Mouse (Mus musculus) embryonic facial prominence, embryonic 14.5 days (tissue): ENCODE measurements around the gene Gm42878. TPM values are rescaled to one million over a fixed set of nuclear protein-coding genes. Genes with fewer than 3 reads are reported as not detected.

ENCODE experiments used
- ATAC-seq: fragments of 200-750 bp; cut with Nextera tagmentation; 2 replicates; pipeline ENCODE4 v1.8.0; 2017; ENCODE audit warnings: low read depth, moderate number of reproducible peaks, moderate TSS enrichment
- DNase-seq: peaks from one replicate; pipeline ENCODE4 v3.0.0-alpha.2; 2015; ENCODE audit warnings: low spot score
- H3K27ac ChIP-seq: fragments of 300-500 bp; sonication (generic); replicated peaks from 2 replicates; pipeline ENCODE4 v1.5.1; 2014; ENCODE audit warnings: low read depth, mild to moderate bottlenecking, low read length, moderate library complexity
- H3K27me3 ChIP-seq: fragments of 300-500 bp; sonication (generic); replicated peaks from 2 replicates; pipeline ENCODE4 v1.6.1; 2014; ENCODE audit warnings: low read length; ENCODE audit not compliant: control insufficient read depth, insufficient read depth
- H3K36me3 ChIP-seq: fragments of 300-500 bp; sonication (generic); 2 replicates; pipeline ENCODE4 v1.6.1; 2014; ENCODE audit warnings: low read length, mixed read lengths; ENCODE audit not compliant: control insufficient read depth, insufficient read depth
- H3K4me1 ChIP-seq: fragments of 300-500 bp; sonication (generic); 2 replicates; pipeline ENCODE4 v1.6.1; 2014; ENCODE audit warnings: antibody characterized with exemption, low read length; ENCODE audit not compliant: control insufficient read depth, insufficient read depth
- H3K4me2 ChIP-seq: fragments of 300-500 bp; sonication (generic); 2 replicates; pipeline ENCODE4 v1.6.1; 2014; ENCODE audit warnings: low read depth, mild to moderate bottlenecking, low read length, moderate library complexity, mixed read lengths
- H3K4me3 ChIP-seq: fragments of 300-500 bp; sonication (generic); 2 replicates; pipeline ENCODE4 v1.5.1; 2014; ENCODE audit warnings: low read depth, mild to moderate bottlenecking, low read length
- H3K9ac ChIP-seq: fragments of 300-500 bp; sonication (generic); 2 replicates; pipeline ENCODE4 v1.6.1; 2014; ENCODE audit warnings: low read depth, mild to moderate bottlenecking, low read length, moderate library complexity, mixed read lengths
- H3K9me3 ChIP-seq: fragments of 300-500 bp; sonication (generic); 2 replicates; pipeline ENCODE4 v1.6.1; 2016; ENCODE audit warnings: low read length; ENCODE audit not compliant: control insufficient read depth
- WGBS: fragments of 180-500 bp; shearing (Covaris S2); extraction: QIAGEN DNeasy Blood & Tissue Kit; methylation state at CpG from one replicate; pipeline ENCODE4 v1.1.7; 2014; 5-methylcytosine and 5-hydroxymethylcytosine counted together
- polyA plus RNA-seq: library from polyadenylated mRNA; unstranded; fragments of >200 nt; fragmentation: Nextera tagmentation; extraction: Ambion mirVana; gene quantifications from 2 replicates; pipeline ENCODE4 v1.2.1, GENCODE M21; 2014

The Gm42878 gene
- polyA plus RNA-seq: not detected in 2 replicates

GRCm38 (mm10) chr5:121544910-121545792 is at the start of gene Gm42878, which contains the start of gene Adam1a:
Gm42878 (minus strand) TSS chr5:121545482.
Adam1a (minus strand) TSS chr5:121545482.
- Histone ChIP-seq H3K9me3 (no peaks in the 10 kb centered on the region), H3K4me2 (peak within 1 kb of the TSS; percentile 82), H3K4me1 (peaks cover 14% of the 10 kb centered on the region; the same call in 1 of the 2 replicates), H3K36me3 (no peaks in the 10 kb centered on the region), H3K27me3 (no peaks in the 10 kb centered on the region), H3K27ac (peak within 1 kb of the TSS; percentile 96), H3K9ac (peak within 1 kb of the TSS; percentile 96), H3K4me3 (peak within 1 kb of the TSS; percentile 97)
- ATAC-seq (peak; percentile 56), DNase-seq (peak; percentile 15)
- WGBS: 2% methylated on average over 25 of the region's 97 CpGs

DNA sequence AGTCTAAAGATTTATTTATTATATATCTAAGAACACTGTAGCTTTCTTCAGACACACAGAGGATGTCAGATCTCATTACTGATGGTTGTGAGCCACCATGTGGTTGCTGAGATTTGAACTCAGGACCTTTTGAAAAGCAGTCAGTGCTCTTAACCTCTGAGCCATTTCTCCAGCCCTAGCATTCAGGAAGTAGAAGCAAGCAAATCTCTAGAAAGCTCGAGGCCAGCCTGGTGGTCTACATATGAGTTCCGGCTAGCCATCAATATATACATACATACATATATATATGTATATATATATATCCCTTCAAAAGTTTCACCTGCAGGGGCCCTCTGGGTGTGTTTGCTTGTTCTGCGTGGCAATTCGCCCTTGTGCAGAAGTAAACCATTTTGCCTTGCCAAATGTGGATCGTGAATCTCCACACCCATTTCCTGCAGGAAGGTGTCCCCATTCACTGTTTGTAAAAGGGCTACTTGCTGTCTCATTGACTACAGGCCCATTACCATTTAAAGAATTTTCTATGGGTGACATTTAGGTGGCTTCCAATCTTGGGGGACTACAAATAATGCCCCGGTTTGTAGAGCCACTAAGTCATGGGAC is 49.5 kb upstream of the Gm42878 start:
- no peak overlapping the region; the same call in 1 of the 2 replicates for H3K9ac ChIP-seq
- H3K4me3 ChIP-seq: no peak overlapping the region
- H3K27ac ChIP-seq: no peak overlapping the region
- no peaks in the 10 kb centered on the region for H3K36me3 ChIP-seq
- WGBS: 79% methylated on average over 6 of the region's 6 CpGs
- no peaks in the 10 kb centered on the region for H3K27me3 ChIP-seq
- no peaks in the 10 kb centered on the region for H3K9me3 ChIP-seq
- 0 out of 2 replicates have a peak, but pooled peaks cover 8% of the 10 kb centered on the region for H3K4me1 ChIP-seq
- ATAC-seq (no peak), DNase-seq (no peak)
- peak overlapping the region; percentile 70; the same call in 1 of the 2 replicates for H3K4me2 ChIP-seq

DNA sequence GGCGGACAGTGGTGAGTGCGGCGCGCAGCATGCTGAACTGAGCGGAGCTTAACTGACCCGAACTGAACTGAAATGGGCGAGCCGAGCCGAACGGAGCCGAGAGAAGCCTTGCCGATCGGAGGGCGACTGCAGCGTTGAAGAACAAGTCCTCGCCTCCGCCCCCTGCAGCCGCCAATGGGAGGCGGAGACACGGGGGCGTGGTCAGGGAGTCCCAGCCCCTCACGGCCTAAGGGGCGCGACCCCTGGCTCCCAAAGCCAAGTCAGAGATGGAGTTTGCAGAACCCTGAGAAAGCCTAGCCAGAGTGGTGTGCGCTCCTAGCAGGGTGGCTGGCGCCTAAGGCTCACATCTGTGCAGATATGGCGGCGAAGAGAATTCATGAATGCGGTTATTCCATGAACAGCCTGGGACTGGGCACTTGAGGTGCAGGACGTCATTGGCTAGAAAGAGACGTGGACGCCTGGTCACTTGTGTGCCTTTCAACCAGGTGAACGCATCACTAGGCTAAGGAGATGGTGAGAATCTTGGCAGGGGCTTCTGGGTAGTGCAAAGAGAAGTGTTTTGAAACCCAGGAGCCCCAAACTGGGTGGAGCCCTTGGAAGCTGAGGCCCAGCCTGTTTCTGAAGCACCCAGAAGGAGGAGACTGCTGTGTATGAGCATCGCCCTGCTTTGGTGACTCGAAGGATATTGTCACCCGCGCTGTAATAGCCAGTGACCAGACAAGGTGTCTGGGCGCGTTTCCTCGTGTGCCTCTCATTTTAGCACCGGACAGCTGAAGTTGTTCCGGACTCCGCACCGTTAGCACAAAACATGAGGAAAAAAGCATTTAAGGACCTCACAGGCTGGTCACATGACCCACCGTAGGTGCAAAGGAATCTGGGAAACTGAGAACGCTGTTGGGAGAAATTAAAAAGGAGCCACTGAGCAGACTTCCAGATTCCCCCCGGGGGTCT is 48.4 kb upstream of the Gm42878 start, which contains the start of gene Aldh2:
TSS of gene Aldh2 (minus strand) at position 374 of the 951 bp plus-strand sequence.
- Histone ChIP-seq H3K4me1 (0 out of 2 replicates have a peak, but pooled peaks cover 8% of the 10 kb centered on the region), H3K9me3 (no peaks in the 10 kb centered on the region), H3K36me3 (no peaks in the 10 kb centered on the region), H3K4me2 (peak within 1 kb of the TSS; percentile 70), H3K9ac (peak within 1 kb of the TSS; percentile 86), H3K4me3 (peak within 1 kb of the TSS; percentile 75), H3K27ac (peak within 1 kb of the TSS; percentile 86), H3K27me3 (no peaks in the 10 kb centered on the region)
- ATAC-seq: peak; percentile 91
- WGBS: 2% methylated on average over 43 of the region's 47 CpGs
- peak; percentile 94 for DNase-seq

- DNase-seq (no peak), ATAC-seq (peak; percentile 41; the same call in 1 of the 2 replicates)
- Histone ChIP-seq H3K27ac (peak overlapping the region; percentile 86), H3K4me3 (peak overlapping the region; percentile 75), H3K9ac (peak overlapping the region; percentile 86), H3K4me1 (0 out of 2 replicates have a peak, but pooled peaks cover 8% of the 10 kb centered on the region), H3K9me3 (no peaks in the 10 kb centered on the region), H3K4me2 (peak overlapping the region; percentile 70), H3K27me3 (no peaks in the 10 kb centered on the region), H3K36me3 (no peaks in the 10 kb centered on the region)
- WGBS: 2% methylated on average over 33 of the region's 33 CpGs
These were observed 47.6 kb upstream of the Gm42878 start for GRCm38 (mm10) chr5:121592816-121593407.

- H3K9me3 ChIP-seq: no peaks in the 10 kb centered on the region
These were observed 47.0 kb upstream of the Gm42878 start for GRCm38 (mm10) chr5:121592064-121592815.

GRCm38 (mm10) chr5:121591417-121592063 is 46.3 kb upstream of the Gm42878 start:
- Histone ChIP-seq H3K4me3 (no peak overlapping the region), H3K9ac (no peak overlapping the region), H3K4me1 (0 out of 2 replicates have a peak, but pooled peaks cover 8% of the 10 kb centered on the region), H3K4me2 (no peak overlapping the region; the same call in 1 of the 2 replicates), H3K36me3 (no peaks in the 10 kb centered on the region), H3K27me3 (no peaks in the 10 kb centered on the region), H3K27ac (no peak overlapping the region), H3K9me3 (no peaks in the 10 kb centered on the region)
- WGBS: 65% methylated on average over 11 of the region's 11 CpGs
- ATAC-seq: no peak
- no peak for DNase-seq

More at GRCm38 (mm10) chr5:121592064-121592815, 47.0 kb upstream of the Gm42878 start:
- H3K36me3 ChIP-seq: no peaks in the 10 kb centered on the region
- no peak overlapping the region for H3K27ac ChIP-seq
- 0 out of 2 replicates have a peak, but pooled peaks cover 8% of the 10 kb centered on the region for H3K4me1 ChIP-seq
- ATAC-seq (no peak), DNase-seq (no peak)
- H3K4me3 ChIP-seq: peak overlapping the region; percentile 75
- H3K4me2 ChIP-seq: peak overlapping the region; percentile 70
- WGBS: 54% methylated on average over 11 of the region's 11 CpGs
- peak overlapping the region; percentile 86; the same call in 1 of the 2 replicates for H3K9ac ChIP-seq
- no peaks in the 10 kb centered on the region for H3K27me3 ChIP-seq

DNA sequence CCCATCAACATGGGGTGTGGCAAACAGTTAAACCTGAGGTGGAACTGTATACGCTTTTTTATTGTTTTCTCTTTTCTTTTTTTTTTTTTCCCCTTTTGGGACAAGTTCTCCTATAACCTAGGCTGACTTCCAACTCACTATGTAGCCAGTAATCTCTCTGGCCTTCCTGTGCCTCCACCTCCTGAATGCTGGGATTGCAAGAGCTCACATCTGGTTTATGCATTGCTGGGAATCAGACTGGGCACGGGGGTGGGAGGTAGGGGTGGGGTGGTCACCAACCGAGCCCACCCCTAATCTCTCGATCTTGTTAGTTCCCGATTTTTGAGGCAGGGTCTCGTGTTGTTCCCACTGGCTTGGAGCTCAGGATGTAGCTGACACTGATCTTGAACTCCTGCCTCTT is 44.6 kb upstream of the Gm42878 start:
- H3K27me3 ChIP-seq: no peaks in the 10 kb centered on the region
- H3K4me2 ChIP-seq: no peak overlapping the region
- ATAC-seq: no peak
- no peaks in the 10 kb centered on the region for H3K36me3 ChIP-seq
- no peak overlapping the region for H3K4me3 ChIP-seq
- H3K9me3 ChIP-seq: no peaks in the 10 kb centered on the region
- H3K9ac ChIP-seq: no peak overlapping the region
- no peak for DNase-seq
- 78% methylated on average over 6 of the region's 6 CpGs for WGBS
- H3K27ac ChIP-seq: no peak overlapping the region
- 0 out of 2 replicates have a peak, but pooled peaks cover 8% of the 10 kb centered on the region for H3K4me1 ChIP-seq
